Mouse (Mus musculus) midbrain, embryonic 14.5 days (tissue): ENCODE results near the gene Strada. TPM values are rescaled to one million over a fixed set of nuclear protein-coding genes. Genes with fewer than 3 reads are reported as not detected.
A peak's percentile ranks its signal among the peaks of the same experiment; 100 is the strongest.

ENCODE experiments used
- ATAC-seq: fragments of 200-750 bp; cut with Nextera tagmentation; 2 replicates; pipeline ENCODE4 v1.8.0; 2017; ENCODE audit warnings: moderate number of reproducible peaks, moderate library complexity; ENCODE audit not compliant: low FRiP score, low TSS enrichment
- DNase-seq: peaks from one replicate; pipeline ENCODE4 v3.0.0-alpha.2; 2015
- H3K27ac ChIP-seq: fragments of 300-500 bp; sonication (generic); replicated peaks from 2 replicates; pipeline ENCODE4 v1.5.1; 2014; ENCODE audit warnings: mild to moderate bottlenecking, low read depth, low read length, moderate library complexity
- H3K27me3 ChIP-seq: fragments of 300-500 bp; sonication (generic); 2 replicates; pipeline ENCODE4 v1.6.1; 2014; ENCODE audit warnings: low read length, control low read depth, mixed read lengths; ENCODE audit not compliant: control insufficient read depth, insufficient read depth
- H3K36me3 ChIP-seq: fragments of 300-500 bp; sonication (generic); 2 replicates; pipeline ENCODE4 v1.6.1; 2014; ENCODE audit warnings: low read length, control low read depth; ENCODE audit not compliant: control insufficient read depth, insufficient read depth
- H3K4me1 ChIP-seq: fragments of 300-500 bp; sonication (generic); 2 replicates; pipeline ENCODE4 v1.6.1; 2014; ENCODE audit warnings: mild to moderate bottlenecking, antibody characterized with exemption, low read length, control low read depth; ENCODE audit not compliant: control insufficient read depth, insufficient read depth
- H3K4me2 ChIP-seq: fragments of 300-500 bp; sonication (generic); 2 replicates; pipeline ENCODE4 v1.6.1; 2014; ENCODE audit warnings: mild to moderate bottlenecking, low read length, moderate library complexity
- H3K4me3 ChIP-seq: fragments of 300-500 bp; sonication (generic); replicated peaks from 2 replicates; pipeline ENCODE4 v1.5.1; 2014; ENCODE audit warnings: low read depth, low read length
- H3K9ac ChIP-seq: fragments of 300-500 bp; sonication (generic); replicated peaks from 2 replicates; pipeline ENCODE4 v1.6.1; 2014; ENCODE audit warnings: mild to moderate bottlenecking, low read length, moderate library complexity
- H3K9me3 ChIP-seq: fragments of 300-500 bp; sonication (generic); 2 replicates; pipeline ENCODE4 v1.6.1; 2016; ENCODE audit warnings: low read length, control low read depth, mixed read lengths; ENCODE audit not compliant: control insufficient read depth
- WGBS: fragments of 180-500 bp; shearing (Covaris S2); extraction: QIAGEN DNeasy Blood & Tissue Kit; methylation state at CpG from one replicate; pipeline ENCODE4 v1.1.7; 2014; 5-methylcytosine and 5-hydroxymethylcytosine counted together
- polyA plus RNA-seq: library from polyadenylated mRNA; unstranded; fragments of >200 nt; fragmentation: Nextera tagmentation; extraction: Ambion mirVana; gene quantifications from 2 replicates; pipeline ENCODE4 v1.2.1, GENCODE M21; 2014

The Strada gene
- polyA plus RNA-seq, 1 experiment from 2014 or later = 30.0 TPM

- Histone ChIP-seq H3K9me3 (no peaks in the 10 kb centered on the region), H3K27me3 (no peaks in the 10 kb centered on the region), H3K36me3 (peaks cover 22% of the 10 kb centered on the region), H3K27ac (peak overlapping the region; percentile 84), H3K4me1 (peaks cover 9% of the 10 kb centered on the region), H3K4me3 (peak overlapping the region; percentile 72), H3K4me2 (peak overlapping the region; percentile 51), H3K9ac (peak overlapping the region; percentile 71)
- WGBS = under 1% methylated on average over 44 of the region's 44 CpGs
- DNase-seq (peak; percentile 99), ATAC-seq (peak; percentile 95)
These were observed 8.4 kb downstream of the Strada start for GRCm38 (mm10) chr11:106193371-106194154.

DNA sequence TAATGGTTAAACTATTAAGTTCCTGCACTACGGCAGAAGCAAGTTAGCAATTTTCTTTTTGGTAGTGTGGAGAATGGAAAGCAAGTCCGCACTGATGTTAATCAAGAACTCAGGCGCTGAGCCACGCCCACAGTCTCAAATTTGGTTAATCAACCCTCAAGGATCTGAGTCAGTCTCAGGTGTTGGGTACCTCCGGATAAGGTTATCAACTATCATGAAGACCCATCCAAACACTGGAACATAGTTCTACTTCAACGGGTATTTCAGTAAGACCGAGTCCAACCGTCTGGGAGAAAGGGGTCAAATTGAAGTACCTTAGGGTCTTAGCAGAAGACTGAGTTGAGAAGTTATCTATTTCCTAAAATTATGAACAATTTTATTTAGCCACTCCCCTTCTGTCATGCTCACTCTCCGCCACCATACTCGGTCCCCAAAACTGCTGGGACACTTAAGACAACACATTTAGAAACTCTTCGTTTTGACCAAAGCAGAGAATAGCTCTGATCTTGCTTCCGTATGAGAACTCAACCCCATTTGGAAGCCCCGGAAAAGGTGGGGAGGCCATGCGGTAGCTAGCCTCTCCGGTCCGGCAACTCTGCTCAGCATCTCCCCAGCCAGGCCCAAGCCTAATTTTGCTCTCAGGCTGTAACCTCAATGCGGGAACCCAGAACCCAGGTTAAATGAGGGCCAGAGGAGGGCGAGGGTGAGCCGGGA, 9.2 kb downstream of the Strada start:
- Histone ChIP-seq H3K27ac (peak overlapping the region; percentile 84), H3K9me3 (no peaks in the 10 kb centered on the region), H3K4me2 (peak overlapping the region; percentile 51), H3K4me3 (peak overlapping the region; percentile 72), H3K9ac (peak overlapping the region; percentile 71), H3K36me3 (peaks cover 14% of the 10 kb centered on the region; the same call in 1 of the 2 replicates), H3K27me3 (no peaks in the 10 kb centered on the region), H3K4me1 (peaks cover 9% of the 10 kb centered on the region)
- DNase-seq = no peak
- ATAC-seq = 0 out of 2 replicates have a peak, but pooled peaks have one; percentile 4
- WGBS = 13% methylated on average over 19 of the region's 19 CpGs

DNA sequence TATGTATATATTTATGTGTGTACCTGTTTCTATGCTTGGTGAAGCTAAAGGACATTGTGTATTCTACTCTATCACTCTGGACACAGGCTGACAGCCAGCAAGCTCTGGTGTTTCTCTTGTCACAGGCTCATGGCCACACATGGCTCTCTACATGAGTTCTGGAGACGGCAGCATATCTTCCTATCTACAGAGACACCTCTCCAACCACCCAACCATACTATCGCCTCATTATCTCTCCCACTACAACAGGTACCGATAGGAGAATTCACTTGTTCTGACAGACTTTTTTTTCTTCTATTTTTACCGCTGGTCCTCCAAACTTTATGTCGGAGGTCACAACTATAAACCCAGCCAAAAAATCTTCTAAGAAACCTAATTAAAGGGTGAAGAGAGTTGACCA, 9.7 kb downstream of the Strada start:
- DNase-seq = no peak
- Histone ChIP-seq H3K27ac (no peak overlapping the region), H3K27me3 (no peaks in the 10 kb centered on the region), H3K4me2 (peak overlapping the region; percentile 51), H3K36me3 (peaks cover 8% of the 10 kb centered on the region; the same call in 1 of the 2 replicates), H3K9ac (no peak overlapping the region), H3K4me3 (peak overlapping the region; percentile 72; the same call in 1 of the 2 replicates), H3K9me3 (no peaks in the 10 kb centered on the region), H3K4me1 (peaks cover 9% of the 10 kb centered on the region)
- ATAC-seq = no peak
- WGBS = 89% methylated on average over 5 of the region's 5 CpGs

- Histone ChIP-seq H3K4me2 (no peak overlapping the region), H3K9me3 (no peaks in the 10 kb centered on the region), H3K27ac (no peak overlapping the region), H3K4me3 (no peak overlapping the region), H3K36me3 (peaks cover 4% of the 10 kb centered on the region; the same call in 1 of the 2 replicates), H3K4me1 (peaks cover 9% of the 10 kb centered on the region), H3K9ac (no peak overlapping the region), H3K27me3 (no peaks in the 10 kb centered on the region)
- ATAC-seq = no peak
- DNase-seq = no peak
- 98% methylated on average over 3 of the region's 3 CpGs for WGBS
These were observed 10.3 kb downstream of the Strada start for GRCm38 (mm10) chr11:106191716-106192115.

DNA sequence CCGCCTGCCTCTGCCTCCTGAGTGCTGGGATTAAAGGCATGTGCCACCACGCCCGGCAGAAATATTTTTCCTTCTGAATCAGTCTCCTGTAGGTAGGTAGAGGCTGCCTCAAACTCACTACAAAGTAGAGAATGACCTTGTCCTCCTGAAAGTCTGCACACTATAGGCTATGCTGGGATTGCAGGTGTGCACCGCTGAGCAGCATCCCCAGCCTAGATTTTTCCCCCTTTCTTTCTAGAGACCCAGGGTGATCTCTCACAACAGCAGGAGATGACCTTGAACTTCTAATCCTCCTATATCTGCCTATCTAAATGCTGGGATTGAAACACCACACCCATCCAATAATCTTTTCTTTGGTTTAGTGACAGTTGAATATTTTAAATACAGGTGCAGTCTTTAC, 14.6 kb downstream of the Strada start:
- no peak overlapping the region for H3K4me3 ChIP-seq
- H3K4me2 ChIP-seq = no peak overlapping the region
- no peaks in the 10 kb centered on the region for H3K27me3 ChIP-seq
- H3K27ac ChIP-seq = no peak overlapping the region
- peaks cover 25% of the 10 kb centered on the region; the same call in 1 of the 2 replicates for H3K36me3 ChIP-seq
- peaks cover 2% of the 10 kb centered on the region for H3K4me1 ChIP-seq
- no peak overlapping the region for H3K9ac ChIP-seq
- no peak for DNase-seq
- WGBS = 97% methylated on average over 4 of the region's 4 CpGs
- ATAC-seq = no peak
- H3K9me3 ChIP-seq = no peaks in the 10 kb centered on the region

DNA sequence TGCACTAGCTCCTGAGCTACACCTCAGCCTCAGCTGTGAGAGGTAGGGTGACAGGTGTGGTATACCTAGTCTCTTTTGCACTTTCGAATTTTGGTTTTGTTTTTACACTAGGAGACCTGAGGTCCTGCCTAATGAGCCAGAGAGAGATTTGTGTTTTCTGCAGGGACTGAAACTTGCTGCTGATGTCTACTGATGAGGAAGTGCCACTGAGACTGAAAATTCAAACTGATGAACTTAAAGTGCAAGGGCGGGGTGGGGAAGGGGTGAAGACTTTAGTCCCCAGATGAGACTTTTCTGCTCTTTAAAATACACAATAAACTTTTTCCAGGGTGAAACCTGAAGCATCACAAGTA, 21.5 kb downstream of the Strada start:
- Histone ChIP-seq H3K4me1 (no peaks in the 10 kb centered on the region), H3K27me3 (no peaks in the 10 kb centered on the region), H3K9ac (no peak overlapping the region), H3K4me2 (no peak overlapping the region), H3K9me3 (no peaks in the 10 kb centered on the region), H3K4me3 (no peak overlapping the region), H3K27ac (no peak overlapping the region), H3K36me3 (peaks cover 35% of the 10 kb centered on the region; the same call in 1 of the 2 replicates)
- DNase-seq (no peak), ATAC-seq (no peak)
- WGBS = 93% methylated on average over 2 of the region's 2 CpGs

GRCm38 (mm10) chr11:106179711-106180448, 22.1 kb downstream of the Strada start:
- Histone ChIP-seq H3K36me3 (peaks cover 29% of the 10 kb centered on the region; the same call in 1 of the 2 replicates), H3K4me2 (no peak overlapping the region), H3K4me3 (no peak overlapping the region), H3K9ac (no peak overlapping the region), H3K9me3 (no peaks in the 10 kb centered on the region), H3K27me3 (no peaks in the 10 kb centered on the region), H3K27ac (no peak overlapping the region), H3K4me1 (no peaks in the 10 kb centered on the region)
- ATAC-seq (no peak), DNase-seq (no peak)
- WGBS = 88% methylated on average over 7 of the region's 7 CpGs

GRCm38 (mm10) chr11:106178036-106178782, 23.8 kb downstream of the Strada start:
- DNase-seq = no peak
- Histone ChIP-seq H3K4me1 (no peaks in the 10 kb centered on the region), H3K4me3 (no peak overlapping the region), H3K9me3 (no peaks in the 10 kb centered on the region), H3K36me3 (peaks cover 24% of the 10 kb centered on the region), H3K27ac (no peak overlapping the region), H3K4me2 (no peak overlapping the region), H3K9ac (no peak overlapping the region), H3K27me3 (no peaks in the 10 kb centered on the region)
- no peak for ATAC-seq
- WGBS = 87% methylated on average over 5 of the region's 5 CpGs
